Comparison of ENCODE assay signal across 25 mouse cellular contexts in genomic region chr10:19964105-19964504, GRCm38 (mm10).
"Had no signal": no experiment of that assay in that cellular context is flagged by ENCODE, and none has a peak within 500 bp of the region (broad histone marks: within the 10 kb centered on the region; RNA-seq: fewer than 3 reads in every experiment).

No protein-coding gene starts in this region.

- ATAC-seq: hindbrain, postnatal 0 days; intestine, embryonic 16.5 days had no signal

- H3K27me3 ChIP-seq: heart, embryonic 13.5 days; heart, embryonic 15.5 days; hindbrain, embryonic 13.5 days; hindbrain, embryonic 15.5 days; kidney, embryonic 15.5 days; limb, embryonic 12.5 days had no signal

- H3K36me3 ChIP-seq: heart, embryonic 13.5 days; heart, embryonic 15.5 days; hindbrain, embryonic 13.5 days; hindbrain, embryonic 15.5 days; kidney, embryonic 15.5 days; limb, embryonic 10.5 days; limb, embryonic 12.5 days had no signal

- H3K4me2 ChIP-seq: heart, embryonic 11.5 days; heart, embryonic 13.5 days; heart, embryonic 15.5 days; hindbrain, embryonic 13.5 days; hindbrain, embryonic 15.5 days; kidney, embryonic 15.5 days; limb, embryonic 12.5 days had no signal

- H3K27ac ChIP-seq: heart, adult 2 months; heart, embryonic 13.5 days; heart, embryonic 15.5 days; hindbrain, embryonic 13.5 days; hindbrain, embryonic 15.5 days; hindbrain, postnatal 0 days; kidney, embryonic 15.5 days; kidney, postnatal 0 days; limb, embryonic 10.5 days; limb, embryonic 12.5 days had no signal

- H3K9me3 ChIP-seq: heart, embryonic 13.5 days; heart, embryonic 15.5 days; hindbrain, embryonic 13.5 days; hindbrain, embryonic 15.5 days; kidney, embryonic 15.5 days; limb, embryonic 10.5 days; limb, embryonic 12.5 days had no signal

- H3K4me1 ChIP-seq: hindbrain, embryonic 13.5 days; hindbrain, embryonic 15.5 days had no signal

- H3K9ac ChIP-seq: heart, embryonic 13.5 days; heart, embryonic 15.5 days; hindbrain, embryonic 13.5 days; hindbrain, embryonic 15.5 days; kidney, embryonic 15.5 days; limb, embryonic 12.5 days had no signal

- H3K4me3 ChIP-seq: heart, adult 2 months; heart, embryonic 13.5 days; heart, embryonic 15.5 days; hindbrain, embryonic 13.5 days; hindbrain, embryonic 15.5 days; kidney, embryonic 15.5 days; limb, embryonic 10.5 days; limb, embryonic 12.5 days had no signal

- DNase-seq: gastrocnemius, postnatal 14 days; gastrocnemius, postnatal 36 days; heart, adult 11 months; heart, adult 2 months; heart, postnatal 14 days; heart, postnatal 36 days; kidney, adult 11 months; kidney, adult 2 months; kidney, adult 9 months; kidney, postnatal 14 days; kidney, postnatal 36 days; layer of hippocampus, adult 9-11 months; layer of hippocampus, postnatal 36 days; liver had no signal
